ENCODE assay signal across 8 mouse cellular contexts in the genomic region with DNA sequence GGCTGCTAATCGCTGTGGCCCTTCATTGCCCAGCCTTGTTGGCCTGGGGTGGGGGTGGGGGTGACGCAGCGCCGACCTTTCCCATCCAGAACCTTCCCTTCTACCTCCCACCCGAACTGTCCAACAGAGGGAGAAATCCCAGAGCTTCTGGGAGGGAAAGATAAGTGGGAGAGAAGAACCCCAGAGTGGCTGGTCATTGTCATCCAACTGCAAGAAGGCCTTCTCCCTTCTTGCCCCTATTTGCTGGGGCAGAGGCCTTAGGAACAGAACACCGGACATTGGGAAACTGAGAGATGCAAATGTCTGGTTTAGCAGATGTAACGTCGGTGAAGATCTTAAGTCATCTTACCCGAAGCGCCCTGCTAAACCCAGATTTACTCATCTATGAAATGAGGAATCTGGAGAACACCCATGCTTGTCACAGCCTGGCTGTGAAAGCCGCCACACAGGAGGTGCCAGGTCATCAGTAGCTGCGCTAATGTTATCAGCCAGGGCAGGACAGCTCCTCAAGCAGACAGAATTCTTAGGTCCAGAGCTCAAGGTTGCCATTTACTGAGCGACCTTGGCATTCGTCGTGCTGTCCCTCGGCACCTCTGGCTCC. TPM values are rescaled to one million over a fixed set of nuclear protein-coding genes. Genes with fewer than 3 reads are reported as not detected.
DNase-seq lines count a peak whose midpoint lies in the region; ATAC-seq and TF ChIP-seq lines count a peak whose summit lies in the region.

No protein-coding gene starts in this region.

- DNase-seq in kidney, postnatal 0 days (ENCODE audit: low spot score): no peak
- no peak for DNase-seq in kidney, adult 11 months
- DNase-seq in urinary bladder, postnatal 4 days (ENCODE audit: low spot score in 2 of 2): no peak
- DNase-seq in layer of hippocampus, postnatal 10 days (ENCODE audit: low spot score in 2 of 2): no peak
- DNase-seq in thymus, adult 18-20 months: no peak

- H3K36me3 ChIP-seq in kidney, postnatal 0 days (ENCODE audit: insufficient read depth, low read length): no peaks in the 10 kb centered on the region
- no peaks in the 10 kb centered on the region for H3K36me3 ChIP-seq in embryonic facial prominence, embryonic 13.5 days
- no peaks in the 10 kb centered on the region for H3K36me3 ChIP-seq in intestine, postnatal 0 days (ENCODE audit: control insufficient read depth, insufficient read depth)
- H3K36me3 ChIP-seq in neural tube, embryonic 14.5 days (ENCODE audit: control insufficient read depth, insufficient read depth, low read length): no peaks in the 10 kb centered on the region

- 38% methylated on average over 16 of the region's 16 CpGs for WGBS in kidney, postnatal 0 days
- WGBS in embryonic facial prominence, embryonic 13.5 days: 27% methylated on average over 16 of the region's 16 CpGs
- WGBS in intestine, postnatal 0 days: 40% methylated on average over 16 of the region's 16 CpGs
- WGBS in neural tube, embryonic 14.5 days: 27% methylated on average over 16 of the region's 16 CpGs

- H3K4me2 ChIP-seq in kidney, postnatal 0 days (ENCODE audit: low read length): peak overlapping the region; percentile 99
- H3K4me2 ChIP-seq in embryonic facial prominence, embryonic 13.5 days: peak overlapping the region; percentile 93
- peak overlapping the region; percentile 97 for H3K4me2 ChIP-seq in intestine, postnatal 0 days (replicated peaks; ENCODE audit: low read depth)
- H3K4me2 ChIP-seq in neural tube, embryonic 14.5 days (ENCODE audit: low read depth, low read length): peak overlapping the region; percentile 99

- ATAC-seq in kidney, postnatal 0 days (replicated peaks; ENCODE audit: low FRiP score, low read depth): no peak
- no peak for ATAC-seq in embryonic facial prominence, embryonic 13.5 days (ENCODE audit: insufficient number of reproducible peaks, insufficient read depth, low FRiP score, low TSS enrichment, low read depth)
- ATAC-seq in intestine, postnatal 0 days: no peak
- no peak for ATAC-seq in neural tube, embryonic 14.5 days (ENCODE audit: low read depth)

- 0 out of 2 replicates have a peak overlapping the region, but pooled peaks have one; percentile 71 for H3K27ac ChIP-seq in kidney, postnatal 0 days
- peak overlapping the region; percentile 41 for H3K27ac ChIP-seq in embryonic facial prominence, embryonic 13.5 days
- no peak overlapping the region for H3K27ac ChIP-seq in intestine, postnatal 0 days (ENCODE audit: low read depth, low read length)
- no peak overlapping the region; the same call in 1 of the 2 replicates for H3K27ac ChIP-seq in neural tube, embryonic 14.5 days (ENCODE audit: low read depth, low read length)

- peaks cover 5% of the 10 kb centered on the region; the same call in 1 of the 2 replicates for H3K27me3 ChIP-seq in kidney, postnatal 0 days (ENCODE audit: insufficient read depth, low read length)
- peaks cover 54% of the 10 kb centered on the region for H3K27me3 ChIP-seq in embryonic facial prominence, embryonic 13.5 days
- peaks cover 48% of the 10 kb centered on the region for H3K27me3 ChIP-seq in intestine, postnatal 0 days (replicated peaks; ENCODE audit: control insufficient read depth, insufficient read depth, low read length)
- H3K27me3 ChIP-seq in neural tube, embryonic 14.5 days (ENCODE audit: control insufficient read depth, insufficient read depth, low read length): peaks cover 27% of the 10 kb centered on the region

- H3K4me1 ChIP-seq in kidney, postnatal 0 days (replicated peaks; ENCODE audit: insufficient read depth, low read length): peaks cover 16% of the 10 kb centered on the region; the same call in 1 of the 2 replicates
- peaks cover 63% of the 10 kb centered on the region for H3K4me1 ChIP-seq in embryonic facial prominence, embryonic 13.5 days
- H3K4me1 ChIP-seq in intestine, postnatal 0 days (replicated peaks; ENCODE audit: control insufficient read depth, insufficient read depth, low read length): no peaks in the 10 kb centered on the region
- H3K4me1 ChIP-seq in neural tube, embryonic 14.5 days (ENCODE audit: control insufficient read depth, insufficient read depth, low read length): peaks cover 21% of the 10 kb centered on the region

- peak overlapping the region; percentile 66 for H3K4me3 ChIP-seq in kidney, postnatal 0 days (replicated peaks; ENCODE audit: low read depth, low read length)
- peak overlapping the region; percentile 61 for H3K4me3 ChIP-seq in embryonic facial prominence, embryonic 13.5 days
- H3K4me3 ChIP-seq in intestine, postnatal 0 days (ENCODE audit: low read depth, low read length): peak overlapping the region; percentile 62
- H3K4me3 ChIP-seq in neural tube, embryonic 14.5 days (ENCODE audit: low read depth, low read length): peak overlapping the region; percentile 44

- H3K9ac ChIP-seq in kidney, postnatal 0 days (ENCODE audit: low read depth, low read length): peak overlapping the region; percentile 60
- peak overlapping the region; percentile 79 for H3K9ac ChIP-seq in embryonic facial prominence, embryonic 13.5 days
- 0 out of 2 replicates have a peak overlapping the region, but pooled peaks have one; percentile 42 for H3K9ac ChIP-seq in intestine, postnatal 0 days (ENCODE audit: low read depth, low read length)
- 0 out of 2 replicates have a peak overlapping the region, but pooled peaks have one; percentile 43 for H3K9ac ChIP-seq in neural tube, embryonic 14.5 days (replicated peaks; ENCODE audit: low read depth, low read length)

- TF ChIP-seq CTCF in kidney, postnatal 0 days (IDR thresholded peaks at IDR 0.05; ENCODE audit: low read depth): no peak
- no peak for TF ChIP-seq CTCF in intestine, postnatal 0 days (IDR thresholded peaks at IDR 0.05; ENCODE audit: low read depth)

- no peaks in the 10 kb centered on the region for H3K9me3 ChIP-seq in kidney, postnatal 0 days (replicated peaks; ENCODE audit: low read length)
- H3K9me3 ChIP-seq in embryonic facial prominence, embryonic 13.5 days: no peaks in the 10 kb centered on the region
- H3K9me3 ChIP-seq in intestine, postnatal 0 days (ENCODE audit: control insufficient read depth): no peaks in the 10 kb centered on the region
- no peaks in the 10 kb centered on the region for H3K9me3 ChIP-seq in neural tube, embryonic 14.5 days (ENCODE audit: control insufficient read depth, low read length)

RNA-seq across cellular contexts. Expression of a gene that starts 0.5 kb away (rescaled TPM):
- polyA plus RNA-seq in kidney, postnatal 0 days (2015; fragmentation: Nextera tagmentation; extraction: Ambion mirVana): 18.0 and 20.8 TPM in 2 replicates
- 17.6 and 19.8 TPM in 2 replicates for polyA plus RNA-seq in embryonic facial prominence, embryonic 13.5 days (2015; fragmentation: Nextera tagmentation; extraction: Ambion mirVana)
- polyA plus RNA-seq in intestine, postnatal 0 days (2015; fragmentation: Nextera tagmentation; extraction: Ambion mirVana): 3.7 and 4.5 TPM in 2 replicates
- 1.1 and 2.4 TPM in 2 replicates for polyA plus RNA-seq in neural tube, embryonic 14.5 days (2014; fragmentation: Nextera tagmentation; extraction: Ambion mirVana)
- total RNA-seq in layer of hippocampus, postnatal 10 days (2021): 1 to 10 TPM; 2.6 to 3.0 TPM

Comparison
In these comparisons a context has a peak if more than half of its experiments do, and no peak if none do; other contexts are left out.
1. H3K27ac ChIP-seq: peak in kidney, postnatal 0 days (single experiment) and embryonic facial prominence, embryonic 13.5 days (single experiment); none in intestine, postnatal 0 days (single experiment) and neural tube, embryonic 14.5 days (single experiment).
2. Peak in every context shown above with its lines, with median percentiles within 50 percentile points of each other: H3K4me2 ChIP-seq, H3K4me3 ChIP-seq and H3K9ac ChIP-seq.